Comparison of ENCODE assay signal across 8 mouse cellular contexts in the genomic region with DNA sequence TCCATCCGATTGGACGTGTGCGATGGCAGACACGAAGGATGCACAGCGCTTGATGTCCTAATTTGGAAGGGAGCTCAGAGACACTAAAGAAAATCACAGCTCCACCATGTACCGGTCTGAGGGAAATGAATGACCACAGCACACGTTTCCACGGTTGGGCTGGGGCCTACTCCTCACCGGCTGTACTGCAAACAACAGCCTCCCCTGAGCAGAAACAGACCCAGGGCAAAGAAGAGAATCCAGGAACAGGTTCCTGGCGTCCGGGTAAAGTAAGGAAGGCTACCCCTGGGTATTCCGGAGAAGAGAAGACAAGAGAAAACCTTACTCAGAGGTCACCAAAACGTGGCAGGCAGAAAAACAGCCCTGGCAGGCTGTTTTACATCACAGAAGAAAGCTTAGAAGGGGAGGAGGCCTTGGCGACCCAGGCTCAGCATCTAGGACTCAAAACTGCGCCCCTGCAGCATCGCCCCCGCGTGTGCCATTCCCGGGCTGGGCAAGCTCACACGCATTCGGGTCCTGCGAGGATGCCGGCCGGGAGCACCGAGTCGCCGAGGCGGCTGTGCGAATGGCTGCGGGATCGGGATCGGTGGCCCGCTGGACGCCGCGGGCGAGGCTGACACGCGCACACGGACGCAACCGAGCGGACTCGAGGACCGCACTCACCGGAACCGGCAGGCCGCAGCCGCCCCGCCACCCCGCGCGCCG. TPM values are rescaled to one million over a fixed set of nuclear protein-coding genes. Genes with fewer than 3 reads are reported as not detected.
A peak's percentile ranks its signal among the peaks of the same experiment; 100 is the strongest.
DNase-seq lines count a peak whose midpoint lies in the region; ATAC-seq and TF ChIP-seq lines count a peak whose summit lies in the region.

No protein-coding gene starts in this region.

- no peaks in the 10 kb centered on the region for H3K9me3 ChIP-seq in embryonic facial prominence, embryonic 13.5 days
- H3K9me3 ChIP-seq in hindbrain, postnatal 0 days (ENCODE audit: low read length) = no peaks in the 10 kb centered on the region

- peak overlapping the region; percentile 85 for H3K4me2 ChIP-seq in embryonic facial prominence, embryonic 13.5 days
- peak overlapping the region; percentile 82 for H3K4me2 ChIP-seq in hindbrain, postnatal 0 days (ENCODE audit: low read depth, low read length)

- peak; percentile 13 for DNase-seq in layer of hippocampus, adult 11-12 months (ENCODE audit: low spot score)
- DNase-seq in layer of hippocampus, adult 9-10 months (ENCODE audit: low spot score) = no peak
- peak; percentile 72 for DNase-seq in MN1 (ENCODE audit: low spot score)
- DNase-seq in hindbrain, postnatal 0 days (ENCODE audit: low spot score) = peak; percentile 69
- peak; percentile 1 for DNase-seq in lung, postnatal 36 days
- peak; percentile 35 for DNase-seq in right cerebral cortex, postnatal 25 days
- DNase-seq in gastrocnemius, adult 8-10 months (ENCODE audit: low spot score in 2 of 2) = no peak

- under 1% methylated on average over 45 of the region's 54 CpGs for WGBS in embryonic facial prominence, embryonic 13.5 days
- 2% methylated on average over 53 of the region's 54 CpGs for WGBS in hindbrain, postnatal 0 days

- ATAC-seq in embryonic facial prominence, embryonic 13.5 days (ENCODE audit: insufficient number of reproducible peaks, insufficient read depth, low FRiP score, low TSS enrichment, low read depth) = 0 out of 2 replicates have a peak, but pooled peaks have one; percentile 39
- peak; percentile 77 for ATAC-seq in hindbrain, postnatal 0 days

- H3K4me3 ChIP-seq in embryonic facial prominence, embryonic 13.5 days = peak overlapping the region; percentile 87
- peak overlapping the region; percentile 89 for H3K4me3 ChIP-seq in hindbrain, postnatal 0 days (ENCODE audit: low read length)

- H3K36me3 ChIP-seq in embryonic facial prominence, embryonic 13.5 days = no peaks in the 10 kb centered on the region
- H3K36me3 ChIP-seq in hindbrain, postnatal 0 days (ENCODE audit: insufficient read depth, low read length) = no peaks in the 10 kb centered on the region

- H3K27me3 ChIP-seq in embryonic facial prominence, embryonic 13.5 days = peaks cover 8% of the 10 kb centered on the region; the same call in 1 of the 2 replicates
- H3K27me3 ChIP-seq in hindbrain, postnatal 0 days (ENCODE audit: insufficient read depth, low read length) = no peaks in the 10 kb centered on the region

- peak overlapping the region; percentile 48 for H3K27ac ChIP-seq in embryonic facial prominence, embryonic 13.5 days
- peak overlapping the region; percentile 96 for H3K27ac ChIP-seq in hindbrain, postnatal 0 days

- peak overlapping the region; percentile 86 for H3K9ac ChIP-seq in embryonic facial prominence, embryonic 13.5 days
- peak overlapping the region; percentile 92 for H3K9ac ChIP-seq in hindbrain, postnatal 0 days (replicated peaks; ENCODE audit: low read length)

- 0 out of 2 replicates have a peak, but pooled peaks have one; percentile 15 for TF ChIP-seq CTCF in hindbrain, postnatal 0 days (IDR thresholded peaks at IDR 0.05; ENCODE audit: low read depth)

- peaks cover 18% of the 10 kb centered on the region; the same call in 1 of the 2 replicates for H3K4me1 ChIP-seq in embryonic facial prominence, embryonic 13.5 days
- peaks cover 12% of the 10 kb centered on the region for H3K4me1 ChIP-seq in hindbrain, postnatal 0 days (ENCODE audit: insufficient read depth, low read length)

RNA-seq across cellular contexts. Expression of a gene that starts 0.8 kb away (rescaled TPM):
- 5.1 and 6.0 TPM in 2 replicates for polyA plus RNA-seq in embryonic facial prominence, embryonic 13.5 days (2015; fragmentation: Nextera tagmentation; extraction: Ambion mirVana)
- total RNA-seq in hindbrain, postnatal 0 days (2014; rRNA removed) = 13.2 and 23.6 TPM in 2 replicates
- polyA plus RNA-seq in hindbrain, postnatal 0 days (2015; fragmentation: Nextera tagmentation; extraction: Ambion mirVana) = 5.4 and 6.5 TPM in 2 replicates
- total RNA-seq in gastrocnemius, adult 8-10 months (2022) = 1 to 10 TPM; 7.1 to 9.7 (median 8.6) TPM

RNA-seq across cellular contexts. Expression of a gene that starts 32.5 kb away (rescaled TPM):
- polyA plus RNA-seq in embryonic facial prominence, embryonic 13.5 days (2015; fragmentation: Nextera tagmentation; extraction: Ambion mirVana) = 12.8 and 13.9 TPM in 2 replicates
- total RNA-seq in hindbrain, postnatal 0 days (2014; rRNA removed) = 33.3 and 35.0 TPM in 2 replicates
- polyA plus RNA-seq in hindbrain, postnatal 0 days (2015; fragmentation: Nextera tagmentation; extraction: Ambion mirVana) = 7.9 and 9.0 TPM in 2 replicates
- 10 to 100 TPM; 40.7 to 50.6 (median 45.8) TPM for total RNA-seq in gastrocnemius, adult 8-10 months (2022)

Comparison
In these comparisons a context has a peak if more than half of its experiments do, and no peak if none do; other contexts are left out.
1. DNase-seq: peak in layer of hippocampus, adult 11-12 months (single experiment), MN1 (single experiment), hindbrain, postnatal 0 days (single experiment), lung, postnatal 36 days (single experiment) and right cerebral cortex, postnatal 25 days (single experiment); none in layer of hippocampus, adult 9-10 months (single experiment) and gastrocnemius, adult 8-10 months (0 of 2).